Mouse (Mus musculus) embryo, embryonic 10.5 days (tissue): ENCODE measurements at regions not wholly inside any gene's neighbourhood (a gene's known extent, or its start where the extent isn't known, plus 50 kb on each side); places are given as distances from the start of the nearest gene placed in this dataset.

Source experiments
- DNase-seq: peaks from one replicate; pipeline ENCODE4 v3.0.0-alpha.2; 2015; ENCODE audit warnings: low spot score

DNA sequence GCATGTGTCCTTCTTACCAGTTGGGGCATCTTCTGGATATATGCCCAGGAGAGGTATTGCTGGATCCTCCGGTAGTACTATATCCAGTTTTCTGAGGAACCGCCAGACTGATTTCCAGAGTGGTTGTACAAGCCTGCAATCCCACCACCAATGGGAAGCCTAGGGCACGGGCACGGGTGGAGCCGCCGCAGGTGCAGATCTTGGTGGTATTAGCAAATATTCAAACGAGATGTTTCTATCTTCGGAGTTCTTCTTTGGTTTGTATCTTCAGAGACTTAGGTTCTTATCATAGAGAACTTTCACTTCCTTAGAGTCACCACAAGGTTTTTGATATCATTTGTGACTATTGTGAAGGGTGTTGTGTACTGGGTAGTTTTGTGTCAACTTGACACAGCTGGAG lies 103.1 kb downstream of the Btbd35f12 start:
- peak; percentile 51 for DNase-seq
